Mouse (Mus musculus): ENCODE results near the gene Gck. TPM values are rescaled to one million over a fixed set of nuclear protein-coding genes. Genes with fewer than 3 reads are reported as not detected.
A peak's percentile ranks its signal among the peaks of the same experiment; 100 is the strongest.

Gck gene
- polyA plus RNA-seq, 1 experiment from 2014 or later: 2.8 TPM

DNA sequence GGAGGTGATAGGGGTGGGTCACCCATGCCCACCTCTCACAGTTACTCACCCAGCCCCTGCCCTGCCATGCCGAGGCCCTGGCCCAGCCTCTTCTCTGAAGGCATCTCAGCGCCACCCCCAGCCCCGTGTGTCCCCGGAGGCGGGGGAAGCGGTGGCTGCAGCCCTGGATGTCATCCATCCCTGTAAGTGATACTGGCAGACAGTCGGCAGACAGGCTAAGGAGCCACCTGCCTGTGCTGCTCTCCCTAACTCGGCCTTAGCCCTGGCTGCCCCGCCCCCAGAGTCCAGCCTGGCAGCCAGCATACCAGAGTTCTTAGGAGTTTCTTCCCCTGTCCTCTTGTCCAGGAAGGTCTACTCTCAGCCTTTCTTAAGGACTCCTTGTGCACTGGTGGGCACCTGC, 26.2 kb upstream of the Gck start:
- Histone ChIP-seq H3K27me3 (replicated peaks; ENCODE audit: low read depth, poor library complexity, severe bottlenecking) (no peaks in the 10 kb centered on the region), H3K36me3 (replicated peaks) (peaks cover 9% of the 10 kb centered on the region), H3K4me1 (peaks cover 58% of the 10 kb centered on the region), H3K9me3 (no peaks in the 10 kb centered on the region), H3K4me3 (no peak overlapping the region), H3K27ac (replicated peaks) (no peak overlapping the region)
- peak; percentile 45 for DNase-seq (ENCODE audit: low spot score)
- WGBS: 17% methylated on average over 9 of the region's 9 CpGs

DNA sequence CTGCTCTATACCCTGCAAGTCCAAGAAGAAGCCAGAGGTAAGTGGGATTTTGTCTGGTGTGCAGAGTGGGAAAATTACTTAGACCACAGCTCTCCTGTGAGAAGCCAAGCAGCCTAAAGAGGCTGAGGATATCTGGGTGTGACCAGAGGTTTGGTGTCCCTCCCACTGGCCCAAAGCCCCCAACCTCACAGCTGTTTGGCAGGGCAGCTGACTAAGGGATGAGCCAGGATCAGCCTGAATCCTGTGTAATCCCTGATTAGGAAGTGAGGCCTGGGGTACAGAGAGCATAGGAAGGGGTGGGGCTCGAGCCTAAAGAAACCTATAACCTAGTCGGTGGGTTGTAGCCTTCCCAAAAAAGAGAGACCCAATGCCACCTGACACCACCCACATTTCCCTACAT, 25.2 kb upstream of the Gck start:
- H3K27ac ChIP-seq (replicated peaks): no peak overlapping the region
- H3K4me1 ChIP-seq: peaks cover 57% of the 10 kb centered on the region
- no peaks in the 10 kb centered on the region for H3K9me3 ChIP-seq
- DNase-seq (ENCODE audit: low spot score): no peak
- 73% methylated on average over 2 of the region's 2 CpGs for WGBS
- no peaks in the 10 kb centered on the region for H3K27me3 ChIP-seq (replicated peaks; ENCODE audit: low read depth, poor library complexity, severe bottlenecking)
- no peak overlapping the region for H3K4me3 ChIP-seq
- peaks cover 19% of the 10 kb centered on the region for H3K36me3 ChIP-seq (replicated peaks)

- 82% methylated on average over 6 of the region's 6 CpGs for WGBS
- no peak overlapping the region for H3K27ac ChIP-seq (replicated peaks)
- H3K36me3 ChIP-seq (replicated peaks): peaks cover 29% of the 10 kb centered on the region
- H3K27me3 ChIP-seq (replicated peaks; ENCODE audit: low read depth, poor library complexity, severe bottlenecking): no peaks in the 10 kb centered on the region
- DNase-seq (ENCODE audit: low spot score): no peak
- no peaks in the 10 kb centered on the region for H3K9me3 ChIP-seq
- H3K4me3 ChIP-seq: no peak overlapping the region
- peaks cover 57% of the 10 kb centered on the region for H3K4me1 ChIP-seq
Measured at GRCm38 (mm10) chr11:5974053-5974452, 24.2 kb upstream of the Gck start.

DNA sequence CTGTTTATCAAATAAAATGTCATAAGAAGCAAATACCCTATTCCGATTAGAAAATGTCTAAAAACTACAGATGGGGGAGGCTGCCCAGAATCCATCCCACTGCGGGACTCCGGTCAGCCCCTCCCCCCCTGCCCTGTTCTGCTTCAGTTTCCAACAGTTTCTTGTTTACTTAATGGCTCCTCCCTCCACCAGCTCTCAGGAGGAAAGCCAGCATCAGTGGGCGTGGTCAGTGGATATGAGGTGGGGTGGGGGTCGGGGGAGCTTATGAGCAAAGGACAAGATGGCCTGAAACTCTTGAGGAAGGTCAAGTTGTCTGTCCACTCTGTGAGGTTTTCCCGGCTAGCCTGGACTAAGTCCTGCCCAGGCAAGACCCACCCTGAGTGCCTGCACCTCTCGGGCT, 23.3 kb upstream of the Gck start:
- peaks cover 39% of the 10 kb centered on the region for H3K36me3 ChIP-seq (replicated peaks)
- H3K4me1 ChIP-seq: peaks cover 64% of the 10 kb centered on the region
- H3K27ac ChIP-seq (replicated peaks): peak overlapping the region; percentile 60
- peak; percentile 46 for DNase-seq (ENCODE audit: low spot score)
- 49% methylated on average over 7 of the region's 7 CpGs for WGBS
- H3K4me3 ChIP-seq: no peak overlapping the region
- H3K27me3 ChIP-seq (replicated peaks; ENCODE audit: low read depth, poor library complexity, severe bottlenecking): no peaks in the 10 kb centered on the region
- H3K9me3 ChIP-seq: no peaks in the 10 kb centered on the region

DNA sequence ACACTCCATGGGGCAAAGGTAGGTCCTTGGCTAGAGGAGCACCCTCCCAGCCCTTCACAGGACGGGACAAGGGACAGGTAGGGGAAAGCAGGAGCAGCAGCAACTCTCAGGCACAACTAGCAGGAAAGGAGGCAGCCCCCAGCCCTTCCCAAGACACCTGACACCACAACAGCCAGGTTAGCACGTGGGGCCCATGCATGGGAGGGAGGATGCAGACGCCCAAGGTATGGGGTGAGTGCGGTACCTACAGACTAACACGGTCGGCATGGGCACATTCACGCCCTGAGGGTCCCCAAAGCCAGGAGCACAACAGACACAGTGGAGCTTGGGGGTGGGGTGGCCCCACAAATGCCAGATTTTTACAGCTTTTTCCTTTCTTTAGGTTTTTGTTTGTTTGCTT, 21.3 kb upstream of the Gck start:
- no peaks in the 10 kb centered on the region for H3K9me3 ChIP-seq
- peak; percentile 47 for DNase-seq (ENCODE audit: low spot score)
- peak overlapping the region; percentile 5; the same call in 1 of the 2 replicates for H3K4me3 ChIP-seq
- H3K36me3 ChIP-seq (replicated peaks): peaks cover 58% of the 10 kb centered on the region
- H3K4me1 ChIP-seq: peaks cover 70% of the 10 kb centered on the region
- peak overlapping the region; percentile 25; the same call in 1 of the 2 replicates for H3K27ac ChIP-seq (replicated peaks)
- no peaks in the 10 kb centered on the region for H3K27me3 ChIP-seq (replicated peaks; ENCODE audit: low read depth, poor library complexity, severe bottlenecking)
- WGBS: 36% methylated on average over 7 of the region's 7 CpGs

GRCm38 (mm10) chr11:5968223-5968622, 18.3 kb upstream of the Gck start:
- Histone ChIP-seq H3K36me3 (replicated peaks) (peaks cover 88% of the 10 kb centered on the region), H3K9me3 (no peaks in the 10 kb centered on the region), H3K4me1 (peaks cover 54% of the 10 kb centered on the region), H3K27ac (replicated peaks) (peak overlapping the region; percentile 60), H3K27me3 (replicated peaks; ENCODE audit: low read depth, poor library complexity, severe bottlenecking) (no peaks in the 10 kb centered on the region), H3K4me3 (no peak overlapping the region)
- WGBS: 48% methylated on average over 6 of the region's 6 CpGs
- DNase-seq (ENCODE audit: low spot score): peak; percentile 53

DNA sequence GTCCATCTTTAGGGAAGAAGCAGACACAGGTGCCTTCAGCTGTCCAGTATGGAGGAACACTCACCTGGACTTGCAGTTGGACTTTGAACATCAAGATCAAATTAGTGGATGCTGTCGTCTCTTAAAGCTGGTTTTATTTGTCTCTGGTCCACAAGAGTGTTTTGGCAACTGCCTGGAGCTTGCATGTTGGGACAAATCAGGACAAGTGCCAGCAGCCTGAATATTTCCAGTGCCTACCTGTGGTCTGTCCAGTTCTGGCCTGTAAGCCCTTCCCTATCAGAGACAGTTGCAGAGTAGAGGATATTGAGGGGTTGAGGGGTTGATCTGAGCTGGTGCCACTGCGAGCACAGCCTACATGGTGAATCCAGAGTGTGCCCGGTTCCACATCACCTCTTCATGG, 16.9 kb upstream of the Gck start:
- no peak for DNase-seq (ENCODE audit: low spot score)
- H3K27me3 ChIP-seq (replicated peaks; ENCODE audit: low read depth, poor library complexity, severe bottlenecking): no peaks in the 10 kb centered on the region
- H3K36me3 ChIP-seq (replicated peaks): peaks cover 98% of the 10 kb centered on the region
- H3K4me1 ChIP-seq: peaks cover 39% of the 10 kb centered on the region
- H3K4me3 ChIP-seq: no peak overlapping the region
- 83% methylated on average over 3 of the region's 3 CpGs for WGBS
- no peaks in the 10 kb centered on the region for H3K9me3 ChIP-seq
- no peak overlapping the region; the same call in 1 of the 2 replicates for H3K27ac ChIP-seq (replicated peaks)

GRCm38 (mm10) chr11:5965865-5966264, 16.0 kb upstream of the Gck start:
- Histone ChIP-seq H3K36me3 (replicated peaks) (peaks cover 100% of the 10 kb centered on the region), H3K9me3 (no peaks in the 10 kb centered on the region), H3K4me1 (peaks cover 30% of the 10 kb centered on the region), H3K27ac (replicated peaks) (no peak overlapping the region), H3K4me3 (no peak overlapping the region), H3K27me3 (replicated peaks; ENCODE audit: low read depth, poor library complexity, severe bottlenecking) (no peaks in the 10 kb centered on the region)
- WGBS: 84% methylated on average over 11 of the region's 11 CpGs
- DNase-seq (ENCODE audit: low spot score): no peak

DNA sequence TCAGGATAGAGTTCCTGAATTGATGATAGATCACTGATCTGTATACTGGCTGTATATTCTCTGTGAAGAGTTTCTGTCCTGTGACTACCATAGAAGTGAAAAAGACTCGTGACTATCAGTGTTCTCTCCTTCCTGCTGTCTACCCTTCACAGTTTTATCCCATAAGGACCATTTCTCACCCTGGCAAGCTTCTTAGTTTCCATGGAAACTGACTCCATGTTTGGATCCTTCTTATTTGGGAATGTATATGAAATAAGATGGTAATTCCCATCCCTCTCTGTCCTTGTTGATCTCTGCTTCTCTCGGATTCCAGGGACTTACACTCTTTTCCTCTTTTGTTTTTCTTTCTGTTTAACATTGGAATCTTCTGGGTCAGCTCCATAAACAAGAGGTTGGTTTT, 10.2 kb upstream of the Gck start:
- 85% methylated on average over 2 of the region's 2 CpGs for WGBS
- H3K9me3 ChIP-seq: no peaks in the 10 kb centered on the region
- no peak for DNase-seq (ENCODE audit: low spot score)
- H3K27ac ChIP-seq (replicated peaks): no peak overlapping the region
- no peaks in the 10 kb centered on the region for H3K27me3 ChIP-seq (replicated peaks; ENCODE audit: low read depth, poor library complexity, severe bottlenecking)
- H3K4me1 ChIP-seq: peaks cover 18% of the 10 kb centered on the region
- H3K4me3 ChIP-seq: no peak overlapping the region
- H3K36me3 ChIP-seq (replicated peaks): peaks cover 73% of the 10 kb centered on the region

GRCm38 (mm10) chr11:5955546-5956276, 5.8 kb upstream of the Gck start, which contains the start of gene Ykt6:
TSS of gene Ykt6 (plus strand) at chr11:5955693.
- Histone ChIP-seq H3K4me3 (peak within 1 kb of the TSS; percentile 75), H3K27ac (replicated peaks) (peak within 1 kb of the TSS; percentile 92), H3K27me3 (replicated peaks; ENCODE audit: low read depth, poor library complexity, severe bottlenecking) (no peaks in the 10 kb centered on the region), H3K9me3 (no peaks in the 10 kb centered on the region), H3K4me1 (peaks cover 23% of the 10 kb centered on the region), H3K36me3 (replicated peaks) (peaks cover 30% of the 10 kb centered on the region)
- under 1% methylated on average over 71 of the region's 71 CpGs for WGBS
- peak; percentile 97 for DNase-seq (ENCODE audit: low spot score)

- DNase-seq (ENCODE audit: low spot score): peak; percentile 61
Measured at GRCm38 (mm10) chr11:5954965-5955504, 5.2 kb upstream of the Gck start.

GRCm38 (mm10) chr11:5954435-5954834, 4.6 kb upstream of the Gck start:
- Histone ChIP-seq H3K36me3 (replicated peaks) (peaks cover 18% of the 10 kb centered on the region), H3K4me1 (peaks cover 31% of the 10 kb centered on the region), H3K9me3 (no peaks in the 10 kb centered on the region), H3K4me3 (peak overlapping the region; percentile 75; the same call in 1 of the 2 replicates), H3K27me3 (replicated peaks; ENCODE audit: low read depth, poor library complexity, severe bottlenecking) (no peaks in the 10 kb centered on the region), H3K27ac (replicated peaks) (no peak overlapping the region)
- no peak for DNase-seq (ENCODE audit: low spot score)
- 83% methylated on average over 5 of the region's 5 CpGs for WGBS

More at GRCm38 (mm10) chr11:5954965-5955504, 5.2 kb upstream of the Gck start:
- Histone ChIP-seq H3K27ac (replicated peaks) (peak overlapping the region; percentile 92), H3K9me3 (no peaks in the 10 kb centered on the region), H3K4me1 (peaks cover 25% of the 10 kb centered on the region), H3K36me3 (replicated peaks) (peaks cover 23% of the 10 kb centered on the region), H3K4me3 (peak overlapping the region; percentile 75), H3K27me3 (replicated peaks; ENCODE audit: low read depth, poor library complexity, severe bottlenecking) (no peaks in the 10 kb centered on the region)
- 7% methylated on average over 7 of the region's 7 CpGs for WGBS

GRCm38 (mm10) chr11:5953130-5953765, 3.4 kb upstream of the Gck start:
- H3K4me3 ChIP-seq: no peak overlapping the region
- H3K36me3 ChIP-seq (replicated peaks): peaks cover 10% of the 10 kb centered on the region
- H3K27me3 ChIP-seq (replicated peaks; ENCODE audit: low read depth, poor library complexity, severe bottlenecking): no peaks in the 10 kb centered on the region
- no peaks in the 10 kb centered on the region for H3K9me3 ChIP-seq
- peaks cover 43% of the 10 kb centered on the region for H3K4me1 ChIP-seq
- WGBS: 34% methylated on average over 8 of the region's 8 CpGs
- DNase-seq (ENCODE audit: low spot score): no peak
- H3K27ac ChIP-seq (replicated peaks): no peak overlapping the region

Data from embryonic facial prominence, embryonic 10.5 days (tissue).